Mouse (Mus musculus) lung, embryonic 15.5 days (tissue): ENCODE results near the gene Gnas. TPM values are rescaled to one million over a fixed set of nuclear protein-coding genes. Genes with fewer than 3 reads are reported as not detected.
A peak's percentile ranks its signal among the peaks of the same experiment; 100 is the strongest.

Experiments
- microRNA counts: library from miRNA; unstranded; fragments of <30 nt; microRNA quantifications from one replicate; lab custom pipeline; 2016
- microRNA-seq: library from miRNA; unstranded; fragments of <30 nt; microRNA quantifications from one replicate; pipeline ENCODE4, GENCODE M21; 2016
- polyA plus RNA-seq: library from polyadenylated mRNA; unstranded; fragments of >200 nt; fragmentation: Nextera tagmentation; extraction: Ambion mirVana; gene quantifications from 2 replicates; pipeline ENCODE4 v1.2.1, GENCODE M21; 2015

Gene Gnas
- polyA plus RNA-seq, 1 experiment from 2014 or later: 2,095 TPM

MicroRNA genes within 50 kb of the gene (microRNA counts, 519-probe panel; counts per million panel counts)
- microRNA mmu-miR-296-3p (lab: Ali Mortazavi, UCI) (19.7 counts per million), microRNA mmu-miR-296-5p (lab: Ali Mortazavi, UCI) (2,956 counts per million, percentile 79 among the panel's probes with 10 or more counts), microRNA mmu-miR-298 (lab: Ali Mortazavi, UCI) (1,232 counts per million, percentile 5 among the panel's probes with 10 or more counts)

Small RNAs within 50 kb of the gene (microRNA-seq; reads per million reads assigned to microRNA genes)
- not detected for gene Gm27591
- gene Mir296: 4,631 reads per million, percentile 89 among the genes with 10 or more reads in this experiment
- 2,699 reads per million, percentile 85 among the genes with 10 or more reads in this experiment for gene Mir298

Other genes starting within 250 kb of the Gnas start
- 11.2 and 11.9 TPM in 2 replicates for gene Stx16, start 208.0 kb upstream of the Gnas start, polyA plus RNA-seq
- gene Npepl1, start 174.0 kb upstream of the Gnas start, polyA plus RNA-seq: 66.3 and 66.7 TPM in 2 replicates
- 25.3 and 26.4 TPM in 2 replicates for gene Gm20721, start 62.4 kb downstream of the Gnas start, polyA plus RNA-seq
- 128 and 138 TPM in 2 replicates for gene Nelfcd, start 131.5 kb downstream of the Gnas start, polyA plus RNA-seq
- 212 and 217 TPM in 2 replicates for gene Ctsz, start 154.7 kb downstream of the Gnas start, polyA plus RNA-seq
- 6.6 and 7.9 TPM in 2 replicates for gene Tubb1, start 166.4 kb downstream of the Gnas start, polyA plus RNA-seq
- 761 and 785 TPM in 2 replicates for gene Atp5e, start 179.8 kb downstream of the Gnas start, polyA plus RNA-seq
- 116 TPM in 2 replicates for gene Prelid3b, start 188.8 kb downstream of the Gnas start, polyA plus RNA-seq